Mouse (Mus musculus) skeletal muscle tissue, adult 2 months (tissue): ENCODE data around the gene Csf2rb2.
"Not testable (repeated sequence)": the region's sequence is repeated elsewhere in the genome, so short reads cannot be mapped to it uniquely, and the experiment has no call there.

ENCODE experiments used
- DNase-seq: peaks from one replicate; pipeline ENCODE4 v3.0.0-alpha.2; 2012; ENCODE audit warnings: low read depth, low spot score

The Csf2rb2 gene

DNA sequence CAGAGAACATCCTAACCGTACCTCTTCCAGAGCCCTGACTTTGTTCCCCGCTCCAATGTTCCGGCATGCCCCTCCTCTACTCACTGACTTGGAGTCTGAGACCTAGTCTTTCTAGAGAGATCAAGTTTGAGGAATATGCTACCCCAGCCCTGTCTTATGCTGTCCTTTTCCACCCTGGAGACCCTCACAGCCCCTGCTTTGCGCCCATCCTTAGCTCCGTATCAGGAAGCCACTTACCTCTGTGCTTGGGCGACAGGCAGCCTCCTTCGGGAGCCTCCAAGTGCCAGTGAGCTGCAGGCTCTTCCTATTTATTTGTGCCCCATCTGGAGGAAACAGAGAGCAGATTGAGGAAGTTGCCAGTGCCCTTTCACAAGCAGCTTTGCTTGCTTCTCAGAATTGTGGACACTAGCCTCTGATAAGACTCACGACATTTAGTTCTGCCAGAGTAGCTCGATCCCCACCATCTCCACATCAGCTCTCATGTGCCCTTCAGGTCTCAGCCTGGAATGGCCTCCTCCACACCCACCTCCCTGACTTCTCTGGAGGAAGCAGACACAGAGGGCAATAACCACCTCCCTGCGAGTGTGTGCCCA is at the start of gene Csf2rb2:
Csf2rb2 (minus strand) TSS at position 381 of the 593 bp plus-strand sequence.
- DNase-seq = no peak

DNA sequence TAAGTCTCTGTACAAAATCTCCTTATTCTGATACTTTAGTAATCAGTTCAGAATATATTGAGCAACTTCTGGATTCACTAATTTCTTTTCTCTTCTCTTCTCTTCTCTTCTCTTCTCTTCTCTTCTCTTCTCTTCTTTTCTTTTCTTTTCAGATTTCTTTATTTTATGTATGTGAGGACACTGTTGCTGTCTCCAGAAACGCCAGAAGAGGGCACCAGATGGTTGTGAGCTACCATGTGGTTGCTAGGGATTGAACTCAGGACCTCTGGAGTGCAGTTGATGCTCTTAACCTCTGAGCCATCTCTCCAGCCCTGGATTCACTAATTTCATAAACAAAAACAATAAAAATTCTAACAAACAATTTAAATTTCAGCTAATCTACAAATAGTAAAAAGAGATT is 49.4 kb upstream of the Csf2rb2 start:
- DNase-seq = no peak

DNA sequence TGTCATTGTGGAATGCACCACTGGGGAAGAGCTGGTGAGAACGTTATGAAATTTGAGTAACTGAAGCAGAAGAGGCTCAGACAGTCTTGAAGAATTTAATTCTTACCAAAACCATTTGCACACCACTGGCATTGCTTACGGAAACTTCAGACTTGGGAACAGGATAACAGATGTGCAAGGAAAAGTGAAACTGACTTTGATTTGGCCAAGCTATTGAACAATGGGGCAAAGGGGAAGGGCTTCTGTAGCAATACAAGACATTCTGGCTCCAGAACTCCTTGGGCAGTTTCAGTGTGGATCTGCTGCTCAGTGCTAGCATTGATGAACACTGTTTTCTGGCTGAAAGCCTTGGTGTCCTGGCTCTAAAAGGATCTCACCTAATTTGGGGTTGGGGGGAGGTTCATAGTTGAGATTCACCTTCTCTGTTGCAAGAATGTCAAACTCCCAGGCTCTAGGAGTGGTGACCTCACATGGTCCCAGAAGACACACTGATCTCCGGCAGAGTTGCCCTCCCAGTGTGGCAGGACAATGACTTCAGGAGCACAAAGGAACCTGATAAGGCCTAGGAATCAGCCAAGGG is 46.2 kb upstream of the Csf2rb2 start:
- DNase-seq = peak; percentile 19

DNA sequence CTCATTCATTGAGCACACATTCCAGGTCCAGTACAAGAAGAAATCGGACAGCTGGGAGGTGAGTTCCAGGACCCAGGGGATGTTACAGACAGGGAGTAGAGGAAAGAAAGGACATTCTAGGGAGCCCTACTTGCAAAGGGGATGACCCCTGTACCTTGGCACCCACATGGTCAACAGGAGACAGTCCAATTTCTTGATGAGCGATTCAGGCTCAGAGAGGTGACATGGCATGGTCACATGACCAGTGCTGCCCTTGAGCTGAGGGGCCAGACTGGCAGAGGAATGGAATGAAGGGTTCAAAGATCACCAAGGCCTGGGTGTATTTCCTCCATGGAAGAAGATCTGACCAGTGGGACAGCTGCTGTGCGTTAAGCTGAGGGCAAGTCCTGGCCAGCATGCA is 39.0 kb upstream of the Csf2rb2 start:
- no peak for DNase-seq

DNA sequence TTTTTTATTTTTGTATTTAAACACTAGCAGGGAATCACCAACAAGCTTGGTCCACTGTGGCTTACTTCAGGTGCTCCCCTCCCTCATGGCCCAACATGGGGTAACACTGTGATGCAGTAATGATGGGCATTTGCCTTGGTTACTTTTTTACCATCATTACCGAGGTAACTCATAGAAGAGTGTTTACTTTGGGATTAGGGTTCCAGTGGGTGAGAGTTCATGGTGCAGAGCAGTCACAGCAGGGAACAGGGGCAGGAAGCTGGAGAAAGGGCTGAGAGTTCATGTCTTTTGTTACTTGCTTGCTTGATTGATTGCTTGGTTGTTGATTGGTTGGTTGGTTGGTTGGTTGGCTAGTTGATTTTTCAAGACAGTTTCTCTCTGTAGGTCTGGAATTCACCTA is 38.2 kb upstream of the Csf2rb2 start:
- no peak for DNase-seq

DNA sequence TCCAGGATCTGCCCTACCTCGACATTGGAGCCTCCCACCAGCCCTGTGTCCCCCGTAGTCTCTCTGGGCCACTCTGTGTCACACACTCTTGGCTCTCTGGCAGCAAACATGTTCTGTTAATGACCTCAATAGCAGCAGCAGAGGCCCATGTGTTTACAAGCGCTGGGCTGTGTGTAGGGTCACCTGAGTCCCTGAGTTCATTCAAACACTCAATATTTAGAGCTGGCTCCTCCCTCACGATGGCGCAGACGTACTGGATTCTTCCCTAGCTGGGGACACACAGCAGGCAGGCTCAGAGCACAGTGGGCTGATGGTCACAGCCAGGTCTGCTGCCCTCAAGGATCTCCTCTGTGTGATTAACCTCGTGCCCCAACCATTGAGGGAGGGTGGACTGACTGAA is 35.4 kb upstream of the Csf2rb2 start:
- DNase-seq = not testable (repeated sequence)

DNA sequence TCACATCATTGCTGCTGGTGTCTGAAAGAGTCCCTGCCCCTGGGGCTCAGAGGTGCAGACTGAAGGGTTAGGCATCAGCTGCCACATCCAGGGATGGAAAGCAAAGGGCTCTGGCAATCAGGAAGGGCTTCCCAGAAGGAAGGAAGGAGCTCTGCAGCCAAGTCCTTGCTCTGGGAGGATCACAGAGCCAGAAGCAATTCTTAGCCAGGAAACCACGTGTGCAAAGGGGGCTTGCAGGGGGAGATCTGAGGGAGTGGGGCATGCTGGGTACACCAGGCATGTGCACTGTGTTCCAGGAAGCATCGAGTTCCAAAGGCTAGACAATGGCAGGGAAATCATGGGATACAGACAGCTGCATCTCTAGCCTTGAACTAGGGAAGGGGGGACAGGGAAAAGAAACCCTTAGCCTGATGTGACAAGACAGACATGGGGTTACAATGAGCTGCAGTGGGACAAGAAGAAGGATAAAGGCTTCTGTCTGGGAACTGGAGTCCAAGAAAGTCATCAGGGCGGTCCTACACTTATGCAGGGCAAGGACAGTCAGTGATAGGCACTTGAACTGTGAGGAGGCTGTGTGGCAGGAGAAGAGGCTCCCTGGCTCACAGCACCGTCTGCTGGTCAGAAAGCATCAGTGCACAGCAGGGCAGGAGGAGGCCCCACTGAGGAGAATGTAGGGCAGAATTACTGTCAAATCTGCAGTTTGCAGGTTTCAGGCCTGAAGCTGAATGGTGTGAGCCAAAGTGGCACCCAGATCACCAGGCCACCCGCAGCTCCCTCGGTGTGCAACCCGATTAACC is 34.3 kb upstream of the Csf2rb2 start:
- DNase-seq = peak; percentile 44

DNA sequence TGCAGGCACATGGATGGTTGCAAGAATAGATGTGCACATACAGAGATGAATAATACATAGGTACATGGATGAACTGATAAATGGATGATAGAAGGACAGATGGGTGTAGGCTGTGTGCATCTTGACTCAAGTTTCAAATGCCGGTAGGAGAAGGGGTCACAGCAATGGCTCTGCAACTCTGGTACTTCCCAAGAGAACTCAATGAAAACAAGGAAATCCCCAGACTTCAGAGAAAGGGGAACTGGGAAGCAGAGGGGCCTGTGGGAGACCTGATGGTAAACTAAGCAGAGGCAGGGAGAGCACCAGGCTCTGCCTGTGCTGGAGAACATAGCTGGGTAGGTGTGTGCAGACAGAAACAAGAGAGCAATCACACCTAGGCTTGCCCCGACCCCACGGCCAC is 28.9 kb upstream of the Csf2rb2 start:
- DNase-seq = no peak

DNA sequence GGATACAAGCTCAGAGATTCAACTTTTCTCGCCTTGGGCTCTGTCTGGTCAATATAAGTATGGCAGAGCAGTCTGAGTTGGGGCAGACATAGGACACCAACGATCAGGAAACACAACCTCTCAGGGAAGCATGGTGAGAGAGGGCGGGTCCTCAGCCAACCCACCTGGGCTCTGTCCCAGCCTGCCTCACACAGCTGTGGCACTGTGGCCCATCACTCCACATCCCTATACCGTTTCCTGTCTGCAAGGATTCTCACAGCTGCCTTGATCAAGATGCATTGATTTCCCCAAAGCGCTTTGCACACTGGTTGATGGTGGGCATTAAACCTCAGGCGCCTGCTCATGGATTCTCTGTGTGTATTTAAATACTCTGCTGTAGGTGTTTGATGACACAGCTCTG is 27.5 kb upstream of the Csf2rb2 start:
- DNase-seq = no peak

DNA sequence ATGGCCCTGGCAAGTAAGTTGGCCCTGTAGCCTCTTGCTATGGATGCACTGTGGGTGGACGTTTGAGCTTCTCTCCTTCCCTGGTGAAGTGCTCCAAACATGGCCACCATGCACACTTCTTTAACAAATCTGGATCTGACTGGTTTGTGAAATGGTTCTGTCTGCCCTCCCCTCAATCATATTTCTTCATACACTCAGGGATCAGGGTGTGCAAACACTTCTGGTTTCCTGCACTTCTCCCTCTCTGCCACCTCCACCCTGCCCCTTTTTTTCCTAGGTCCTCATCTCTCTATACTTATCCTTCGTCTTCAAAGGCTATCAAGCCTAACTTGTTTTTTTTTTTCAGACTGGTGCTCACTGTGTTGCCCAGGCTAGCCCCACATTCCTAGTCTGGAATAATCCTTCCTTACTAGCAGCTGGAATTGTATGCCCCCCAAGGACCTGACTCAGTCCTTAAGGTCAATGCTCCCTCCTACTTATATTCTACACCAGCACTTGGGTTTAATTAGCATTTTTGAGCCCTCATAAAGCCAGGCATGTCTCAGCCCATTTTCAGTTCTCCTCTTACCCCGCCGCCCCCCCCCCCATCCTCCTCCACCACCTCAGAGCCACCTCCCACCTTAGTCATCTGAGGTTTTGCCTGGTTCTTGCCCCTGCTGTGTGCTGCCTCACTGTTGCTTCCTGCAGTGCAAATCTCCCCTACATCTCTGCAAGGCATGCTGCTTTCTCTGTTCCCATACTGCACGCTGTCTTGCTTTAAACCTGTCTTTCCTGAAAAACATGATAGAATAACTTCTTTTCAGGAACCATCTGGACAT is 26.2 kb upstream of the Csf2rb2 start:
- no peak for DNase-seq

DNA sequence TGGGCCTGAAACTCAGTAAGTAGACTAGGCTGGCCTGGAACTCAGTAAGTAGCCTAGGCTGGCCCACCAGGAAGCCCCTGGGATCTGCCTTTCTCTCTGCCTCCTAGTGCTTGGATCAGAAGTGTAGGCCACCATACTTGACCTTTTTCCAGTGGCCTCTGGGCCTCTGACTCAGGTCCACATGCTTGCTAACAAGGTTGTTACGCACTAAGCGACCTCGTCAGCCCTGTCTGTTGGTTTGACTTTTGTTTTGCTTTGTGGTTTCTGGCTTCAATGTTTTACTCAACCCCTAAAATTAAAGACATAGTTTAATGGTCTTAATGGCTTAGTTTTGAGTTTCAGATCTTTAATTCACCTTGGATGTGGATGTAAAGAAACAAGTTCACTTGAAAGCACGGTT is 25.2 kb upstream of the Csf2rb2 start:
- no peak for DNase-seq

DNA sequence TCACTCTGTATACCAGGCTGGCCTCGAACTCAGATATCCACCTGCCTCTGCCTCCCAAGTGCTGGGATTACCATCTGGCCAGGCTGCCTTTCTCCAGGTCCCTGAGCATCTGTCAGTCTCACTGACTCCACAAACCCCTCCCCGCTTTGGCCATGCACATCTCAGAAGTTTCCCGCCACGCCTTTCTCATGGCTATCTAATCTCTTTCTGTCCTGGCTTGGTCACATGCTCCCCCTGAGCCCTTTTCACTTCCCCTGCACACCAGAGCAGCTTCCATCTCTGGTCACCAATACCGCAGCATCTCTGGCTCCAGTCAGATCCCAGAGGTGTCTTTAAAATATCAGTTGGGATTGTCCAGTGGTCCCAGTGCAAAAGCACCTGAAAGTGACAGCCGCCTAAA is 24.5 kb upstream of the Csf2rb2 start:
- not testable (repeated sequence) for DNase-seq

DNA sequence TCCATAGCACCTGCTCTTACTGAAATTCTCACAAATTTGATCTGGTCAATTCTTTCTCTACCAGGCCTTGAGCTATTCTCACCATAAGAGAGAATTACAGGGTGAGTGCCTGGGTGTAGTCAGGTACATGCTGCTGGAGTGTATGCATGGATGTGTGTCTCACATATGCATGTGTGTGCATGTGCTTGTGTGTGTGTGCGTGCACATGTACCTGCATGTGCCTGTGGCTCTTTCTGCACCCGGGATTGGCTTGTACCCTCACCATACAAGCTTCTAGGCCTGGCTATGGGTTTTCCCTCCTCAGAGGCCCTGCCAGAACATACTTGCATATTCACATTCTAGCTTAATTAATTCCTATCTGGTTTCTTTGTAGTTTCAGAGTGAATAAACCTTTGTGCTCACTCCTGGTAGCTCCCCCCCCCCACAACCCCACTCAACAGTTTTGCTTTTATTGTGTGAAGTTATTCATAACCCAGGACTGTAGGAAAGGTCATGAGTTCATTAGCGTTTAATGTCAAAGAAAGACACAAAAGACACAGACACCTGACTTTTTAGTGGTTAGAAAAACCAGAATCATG is 23.1 kb upstream of the Csf2rb2 start:
- DNase-seq = no peak

DNA sequence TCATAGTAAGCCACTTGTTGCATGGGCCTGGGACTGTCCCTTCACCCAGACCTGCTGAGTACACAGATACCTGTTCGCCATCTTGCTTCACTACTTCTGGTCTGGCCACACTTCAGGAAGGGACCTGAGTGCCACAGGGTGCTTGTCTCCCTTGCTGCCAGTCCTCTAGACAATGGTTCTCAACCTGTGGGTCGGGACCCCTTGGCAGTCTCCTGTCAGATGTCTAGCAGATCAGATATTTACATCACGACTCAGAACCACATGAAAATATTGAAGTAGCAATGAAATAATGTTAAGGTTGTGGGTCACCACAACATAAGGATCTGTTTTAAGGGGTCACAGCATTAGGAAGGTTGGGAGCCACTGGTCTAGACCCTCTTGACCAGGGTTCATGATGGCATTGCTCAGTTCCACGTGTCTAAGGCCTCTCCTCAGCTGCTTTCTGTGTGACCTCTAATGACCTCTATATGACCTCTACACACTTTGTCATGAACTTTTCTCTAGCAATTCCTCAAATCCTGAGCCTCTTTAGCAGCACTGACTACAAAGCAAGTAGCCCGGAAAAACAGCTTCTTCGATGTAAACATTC is 22.3 kb upstream of the Csf2rb2 start:
- not testable (repeated sequence) for DNase-seq

DNA sequence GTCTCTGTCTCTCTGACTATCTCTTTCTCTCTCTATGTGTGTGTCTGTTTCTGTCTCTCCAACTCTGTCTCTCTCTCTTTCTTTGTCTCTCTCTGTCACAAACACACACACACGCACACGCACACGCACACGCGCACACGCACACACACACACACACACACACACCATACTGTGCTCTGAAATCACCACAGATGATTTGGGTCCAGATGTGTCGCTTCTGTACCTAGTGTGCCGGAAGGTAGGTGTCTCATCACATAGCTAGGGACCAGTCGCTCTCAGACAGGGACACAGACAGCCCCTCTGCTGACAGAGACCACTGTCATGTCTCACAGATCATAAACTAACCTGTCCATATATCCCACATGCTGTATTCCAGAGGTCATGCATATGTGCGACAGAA is 21.2 kb upstream of the Csf2rb2 start:
- no peak for DNase-seq

DNA sequence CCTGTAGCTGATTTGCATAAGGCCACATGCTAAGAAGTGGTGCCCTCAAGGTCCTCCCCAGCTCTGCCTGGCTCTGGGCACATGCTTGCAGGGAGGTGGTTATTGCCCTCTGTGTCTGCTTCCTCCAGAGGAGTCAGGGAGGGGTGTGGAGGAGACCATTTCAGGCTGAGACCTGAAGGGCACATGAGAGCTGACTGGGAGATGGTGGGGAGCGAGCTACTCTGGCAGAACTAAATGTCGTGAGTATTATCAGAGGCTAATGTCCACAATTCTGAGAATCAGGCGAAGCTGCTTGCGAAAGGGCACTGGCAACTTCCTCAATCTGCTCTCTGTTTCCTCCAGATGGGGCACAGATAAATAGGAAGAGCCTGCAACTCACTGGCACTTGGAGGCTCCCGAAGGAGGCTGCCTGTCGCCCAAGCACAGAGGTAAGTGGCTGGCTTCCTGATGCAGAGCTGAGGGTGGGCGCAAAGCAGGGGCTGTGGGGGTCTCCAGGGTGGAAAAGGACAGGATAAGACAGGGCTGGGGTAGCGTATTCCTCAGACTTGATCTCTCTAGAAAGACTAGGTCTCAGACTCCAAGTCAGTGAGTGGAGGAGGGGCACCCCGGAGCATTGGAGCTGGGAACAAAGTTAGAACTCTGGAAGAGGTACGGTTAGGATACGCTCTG is 20.3 kb upstream of the Csf2rb2 start, which contains the start of gene Csf2rb:
Csf2rb (plus strand) TSS at position 82 of the 669 bp plus-strand sequence.
- peak; percentile 36 for DNase-seq

DNA sequence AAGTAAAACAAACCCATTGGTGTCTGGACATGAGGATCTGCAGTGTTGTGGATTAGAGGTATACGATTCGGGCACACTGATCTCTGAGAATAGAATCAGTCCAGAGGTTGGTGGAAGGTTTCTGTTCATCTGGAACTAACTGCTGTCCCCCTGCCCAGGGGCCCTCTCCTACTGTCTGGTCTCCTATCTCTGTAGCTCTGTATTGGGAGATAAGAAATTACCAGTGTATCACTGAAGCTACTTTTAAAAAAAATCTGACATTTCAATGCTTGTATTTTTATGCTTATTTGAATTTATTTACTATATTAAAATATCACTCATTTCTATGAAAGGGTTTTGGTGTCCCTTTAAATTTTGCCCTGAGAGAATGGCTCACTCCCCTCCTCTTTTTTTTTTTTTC is 18.8 kb upstream of the Csf2rb2 start:
- no peak for DNase-seq

DNA sequence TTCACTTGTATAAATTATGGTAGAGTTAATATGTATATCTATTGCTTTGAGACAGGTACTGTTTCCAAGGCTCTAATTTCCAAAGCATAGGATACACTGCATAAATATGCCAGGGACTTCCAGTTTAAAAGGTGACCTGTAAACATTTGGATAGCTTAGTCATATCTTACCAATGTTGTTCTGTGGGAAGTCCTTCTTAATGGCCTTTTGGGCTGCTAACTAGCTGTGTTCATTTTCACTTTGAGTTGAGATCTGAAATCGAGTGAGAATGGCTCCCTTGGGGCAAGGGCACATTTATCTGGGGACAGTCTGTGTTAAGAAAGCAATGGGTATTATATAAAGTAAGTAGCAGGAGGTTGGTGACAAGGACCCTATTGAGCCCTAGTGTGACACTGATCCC is 17.8 kb upstream of the Csf2rb2 start:
- DNase-seq = no peak

DNA sequence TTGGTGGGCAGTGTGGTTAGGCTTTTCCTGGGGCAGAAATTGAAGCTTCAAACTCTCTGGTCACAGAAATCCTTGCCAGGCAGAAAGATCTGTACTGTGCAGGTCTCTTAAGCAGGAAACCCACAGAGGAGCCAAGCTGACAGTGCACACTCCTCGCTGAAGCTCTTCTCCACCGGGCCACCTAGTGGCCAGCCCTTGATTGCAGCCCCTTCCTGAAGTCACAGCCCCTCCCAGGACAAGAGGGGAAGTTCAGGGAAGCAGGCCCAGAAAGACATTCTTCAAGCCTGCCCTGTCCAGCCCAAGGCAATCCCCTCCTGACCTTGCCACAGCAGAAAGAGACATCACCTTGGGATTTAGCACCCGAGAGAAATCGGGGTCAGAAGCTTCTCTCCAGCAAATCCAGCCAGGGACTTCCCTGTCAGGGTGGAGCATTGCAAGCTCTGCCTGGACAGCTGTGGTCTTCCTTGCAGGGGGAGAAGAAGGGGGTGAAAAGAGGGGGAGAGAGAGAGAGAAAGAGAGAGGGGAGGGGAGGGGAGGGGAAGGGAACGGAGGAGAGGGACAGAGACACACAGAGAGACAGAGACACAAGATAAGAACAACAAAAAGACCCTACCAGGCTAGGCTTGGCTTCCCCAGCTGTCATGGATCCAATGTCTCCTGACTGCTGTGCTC is 15.4 kb upstream of the Csf2rb2 start:
- peak; percentile 70 for DNase-seq
